Mouse (Mus musculus) forebrain, embryonic 14.5 days (tissue): ENCODE data around the gene Ppfibp2. TPM values are rescaled to one million over a fixed set of nuclear protein-coding genes. Genes with fewer than 3 reads are reported as not detected.

Source experiments
- ATAC-seq: fragments of 200-750 bp; cut with Nextera tagmentation; 2 replicates; pipeline ENCODE4 v1.8.0; 2017; ENCODE audit warnings: mild to moderate bottlenecking, moderate library complexity
- DNase-seq: peaks from one replicate; pipeline ENCODE4 v3.0.0-alpha.2; 2015; ENCODE audit warnings: low spot score
- H3K27ac ChIP-seq: fragments of 300-500 bp; sonication (generic); 2 replicates; pipeline ENCODE4 v1.5.1; 2014; ENCODE audit warnings: low read depth, mild to moderate bottlenecking, control low read depth, low read length, moderate library complexity
- H3K27me3 ChIP-seq: fragments of 300-500 bp; sonication (generic); replicated peaks from 2 replicates; pipeline ENCODE4 v1.6.1; 2014; ENCODE audit warnings: low read length, control low read depth, mixed read lengths; ENCODE audit not compliant: control insufficient read depth, insufficient read depth
- H3K36me3 ChIP-seq: fragments of 300-500 bp; sonication (generic); 2 replicates; pipeline ENCODE4 v1.6.1; 2014; ENCODE audit warnings: low read length, control low read depth; ENCODE audit not compliant: control insufficient read depth, insufficient read depth
- H3K4me1 ChIP-seq: fragments of 300-500 bp; sonication (generic); 2 replicates; pipeline ENCODE4 v1.6.1; 2014; ENCODE audit warnings: antibody characterized with exemption, low read length, control low read depth; ENCODE audit not compliant: control insufficient read depth, insufficient read depth
- H3K4me2 ChIP-seq: fragments of 300-500 bp; sonication (generic); 2 replicates; pipeline ENCODE4 v1.6.1; 2014; ENCODE audit warnings: mild to moderate bottlenecking, control low read depth, low read length
- H3K4me3 ChIP-seq: fragments of 300-500 bp; sonication (generic); 2 replicates; pipeline ENCODE4 v1.5.1; 2014; ENCODE audit warnings: low read depth, low read length, control low read depth
- H3K9ac ChIP-seq: fragments of 300-500 bp; sonication (generic); 2 replicates; pipeline ENCODE4 v1.6.1; 2014; ENCODE audit warnings: mild to moderate bottlenecking, low read length, control low read depth, moderate library complexity
- H3K9me3 ChIP-seq: fragments of 300-500 bp; sonication (generic); replicated peaks from 2 replicates; pipeline ENCODE4 v1.6.1; 2016; ENCODE audit warnings: low read length, control low read depth, mixed read lengths; ENCODE audit not compliant: control insufficient read depth
- WGBS: fragments of 180-500 bp; shearing (Covaris S2); extraction: QIAGEN DNeasy Blood & Tissue Kit; methylation state at CpG from one replicate; pipeline ENCODE4 v1.1.7; 2014; 5-methylcytosine and 5-hydroxymethylcytosine counted together
- polyA plus RNA-seq: library from polyadenylated mRNA; unstranded; fragments of >200 nt; fragmentation: Nextera tagmentation; extraction: Ambion mirVana; gene quantifications from 2 replicates; pipeline ENCODE4 v1.2.1, GENCODE M21; 2014

The Ppfibp2 gene
- polyA plus RNA-seq = 1.6 and 1.8 TPM in 2 replicates

- Histone ChIP-seq H3K9ac (peak within 1 kb of the TSS; percentile 50), H3K27ac (no peak within 1 kb of the TSS), H3K9me3 (no peaks in the 10 kb centered on the region), H3K4me3 (peak within 1 kb of the TSS; percentile 48), H3K4me2 (peak within 1 kb of the TSS; percentile 93), H3K36me3 (no peaks in the 10 kb centered on the region), H3K4me1 (peaks cover 3% of the 10 kb centered on the region; the same call in 1 of the 2 replicates), H3K27me3 (peaks cover 3% of the 10 kb centered on the region; the same call in 1 of the 2 replicates)
- WGBS = under 1% methylated on average over 23 of the region's 24 CpGs
- peak; percentile 96 for ATAC-seq
- peak; percentile 79 for DNase-seq
Observed at GRCm38 (mm10) chr7:107594857-107595402, at the start of gene Ppfibp2. TSS of gene Ppfibp2 (plus strand) at chr7:107595207.

- WGBS = 90% methylated on average over 3 of the region's 3 CpGs
- H3K27me3 ChIP-seq = no peaks in the 10 kb centered on the region
Observed at GRCm38 (mm10) chr7:107547872-107548271, 47.1 kb upstream of the Ppfibp2 start.

GRCm38 (mm10) chr7:107553461-107553860 is 41.5 kb upstream of the Ppfibp2 start:
- Histone ChIP-seq H3K9ac (no peak overlapping the region), H3K4me2 (no peak overlapping the region), H3K4me1 (no peaks in the 10 kb centered on the region), H3K27ac (no peak overlapping the region), H3K9me3 (no peaks in the 10 kb centered on the region), H3K4me3 (no peak overlapping the region), H3K36me3 (no peaks in the 10 kb centered on the region), H3K27me3 (no peaks in the 10 kb centered on the region)
- ATAC-seq = no peak
- DNase-seq = no peak
- WGBS = 88% methylated on average over 1 of the region's 1 CpGs

More at GRCm38 (mm10) chr7:107547872-107548271, 47.1 kb upstream of the Ppfibp2 start:
- Histone ChIP-seq H3K36me3 (no peaks in the 10 kb centered on the region), H3K27ac (no peak overlapping the region), H3K9me3 (no peaks in the 10 kb centered on the region), H3K4me1 (no peaks in the 10 kb centered on the region), H3K4me3 (no peak overlapping the region), H3K4me2 (no peak overlapping the region), H3K9ac (no peak overlapping the region)
- DNase-seq (no peak), ATAC-seq (no peak)

- 80% methylated on average over 3 of the region's 3 CpGs for WGBS
- DNase-seq = peak; percentile 5
- no peak overlapping the region for H3K9ac ChIP-seq
Observed at GRCm38 (mm10) chr7:107555906-107556305, 39.1 kb upstream of the Ppfibp2 start.

GRCm38 (mm10) chr7:107560675-107561074 is 34.3 kb upstream of the Ppfibp2 start:
- H3K27ac ChIP-seq = no peak overlapping the region
- H3K27me3 ChIP-seq = no peaks in the 10 kb centered on the region
- no peaks in the 10 kb centered on the region for H3K4me1 ChIP-seq
- H3K9ac ChIP-seq = no peak overlapping the region
- ATAC-seq (no peak), DNase-seq (no peak)
- H3K36me3 ChIP-seq = no peaks in the 10 kb centered on the region
- H3K4me2 ChIP-seq = no peak overlapping the region
- no peak overlapping the region for H3K4me3 ChIP-seq
- WGBS = 73% methylated on average over 2 of the region's 2 CpGs
- H3K9me3 ChIP-seq = no peaks in the 10 kb centered on the region

More at GRCm38 (mm10) chr7:107555906-107556305, 39.1 kb upstream of the Ppfibp2 start:
- Histone ChIP-seq H3K4me2 (no peak overlapping the region), H3K36me3 (no peaks in the 10 kb centered on the region), H3K4me1 (no peaks in the 10 kb centered on the region), H3K4me3 (no peak overlapping the region), H3K27me3 (no peaks in the 10 kb centered on the region), H3K9me3 (no peaks in the 10 kb centered on the region), H3K27ac (no peak overlapping the region)
- no peak for ATAC-seq

GRCm38 (mm10) chr7:107561584-107561983 is 33.4 kb upstream of the Ppfibp2 start:
- WGBS = 82% methylated on average over 3 of the region's 3 CpGs
- Histone ChIP-seq H3K36me3 (no peaks in the 10 kb centered on the region), H3K27me3 (no peaks in the 10 kb centered on the region), H3K4me3 (no peak overlapping the region), H3K4me1 (no peaks in the 10 kb centered on the region), H3K4me2 (no peak overlapping the region), H3K27ac (no peak overlapping the region), H3K9me3 (no peaks in the 10 kb centered on the region), H3K9ac (no peak overlapping the region)
- no peak for DNase-seq
- no peak for ATAC-seq

GRCm38 (mm10) chr7:107563727-107564126 is 31.3 kb upstream of the Ppfibp2 start:
- DNase-seq (peak; percentile 7), ATAC-seq (no peak)
- Histone ChIP-seq H3K36me3 (no peaks in the 10 kb centered on the region), H3K4me1 (no peaks in the 10 kb centered on the region), H3K9ac (no peak overlapping the region), H3K4me3 (no peak overlapping the region), H3K4me2 (no peak overlapping the region), H3K9me3 (no peaks in the 10 kb centered on the region), H3K27ac (no peak overlapping the region), H3K27me3 (no peaks in the 10 kb centered on the region)
- 37% methylated on average over 2 of the region's 2 CpGs for WGBS

- Histone ChIP-seq H3K36me3 (no peaks in the 10 kb centered on the region), H3K4me3 (no peak within 1 kb of the TSS), H3K4me1 (no peaks in the 10 kb centered on the region), H3K9me3 (no peaks in the 10 kb centered on the region), H3K9ac (no peak within 1 kb of the TSS), H3K4me2 (no peak within 1 kb of the TSS), H3K27ac (no peak within 1 kb of the TSS), H3K27me3 (no peaks in the 10 kb centered on the region)
- 58% methylated on average over 7 of the region's 7 CpGs for WGBS
- no peak for ATAC-seq
- DNase-seq = peak; percentile 7
Observed at GRCm38 (mm10) chr7:107567261-107567671, 27.7 kb upstream of the Ppfibp2 start, which contains the start of gene Olfml1. TSS of gene Olfml1 (plus strand) at chr7:107567446.

GRCm38 (mm10) chr7:107567674-107568073 is 27.3 kb upstream of the Ppfibp2 start:
- DNase-seq = no peak
- WGBS = 84% methylated on average over 5 of the region's 5 CpGs

More at GRCm38 (mm10) chr7:107567674-107568073, 27.3 kb upstream of the Ppfibp2 start:
- Histone ChIP-seq H3K27me3 (no peaks in the 10 kb centered on the region), H3K9me3 (no peaks in the 10 kb centered on the region), H3K36me3 (no peaks in the 10 kb centered on the region), H3K4me3 (no peak overlapping the region), H3K4me2 (no peak overlapping the region), H3K4me1 (no peaks in the 10 kb centered on the region), H3K9ac (no peak overlapping the region), H3K27ac (no peak overlapping the region)
- no peak for ATAC-seq
